Mouse (Mus musculus) kidney, adult 2 months (tissue): ENCODE data around the gene Mvk. TPM values are rescaled to one million over a fixed set of nuclear protein-coding genes. Genes with fewer than 3 reads are reported as not detected.

Source experiments
- DNase-seq: peaks from one replicate; pipeline ENCODE4 v3.0.0; 2021
- H3K27ac ChIP-seq: fragments of 200-500 bp; 2 replicates; pipeline ENCODE4 v1.5.1; 2012; ENCODE audit warnings: low read depth, low read length, control low read depth, inconsistent platforms; ENCODE audit not compliant: insufficient read depth
- H3K27me3 ChIP-seq: fragments of 200-500 bp; replicated peaks from 2 replicates; pipeline ENCODE4 v1.6.1; 2012; ENCODE audit warnings: mild to moderate bottlenecking, moderate library complexity, low read length, inconsistent platforms; ENCODE audit not compliant: control insufficient read depth, insufficient read depth
- H3K36me3 ChIP-seq: fragments of 200-500 bp; 2 replicates; pipeline ENCODE4 v1.6.1; 2012; ENCODE audit warnings: mild to moderate bottlenecking, moderate library complexity, low read length, inconsistent platforms; ENCODE audit not compliant: control insufficient read depth, insufficient read depth
- H3K4me1 ChIP-seq: fragments of 200-500 bp; 2 replicates; pipeline ENCODE4 v1.6.1; 2011; ENCODE audit warnings: low read length; ENCODE audit not compliant: control insufficient read depth, insufficient read depth
- H3K4me3 ChIP-seq: fragments of 200-500 bp; 2 replicates; pipeline ENCODE4 v1.5.1; 2011; ENCODE audit warnings: mild to moderate bottlenecking, low read depth, low read length, control low read depth; ENCODE audit not compliant: insufficient read depth
- CTCF ChIP-seq: fragments of 200-500 bp; conservative IDR thresholded peaks from 2 replicates; pipeline ENCODE4 v1.5.1; 2011; ENCODE audit warnings: low read depth, mild to moderate bottlenecking, control low read depth, low read length, moderate library complexity, mixed read lengths; ENCODE audit not compliant: insufficient read depth, insufficient read length
- POLR2A ChIP-seq: fragments of 200-500 bp; IDR thresholded peaks from one replicate; pipeline ENCODE4 v1.6.1; 2011; ENCODE audit warnings: low read depth, low read length, control low read depth
- whole genome bisulfite sequencing: fragments of 180-500 bp; shearing (Covaris S2); methylation state at CpG from one replicate; pipeline ENCODE4 v1.1.7; 2018; 5-methylcytosine and 5-hydroxymethylcytosine counted together
- polyA plus RNA-seq: library from polyadenylated mRNA; depleted of rRNA; stranded (reverse); fragments of >200 nt; gene quantifications from 2 replicates; pipeline ENCODE4 v1.2.3, GENCODE M21; 2012; rRNA removed

Gene Mvk
- polyA plus RNA-seq, 1 experiment = 25.2 TPM

- TF ChIP-seq POLR2A = no peak
- no peak for TF ChIP-seq CTCF
- no peaks in the 10 kb centered on the region for H3K4me1 ChIP-seq
- no peak overlapping the region for H3K4me3 ChIP-seq
- no peak for DNase-seq
- H3K27ac ChIP-seq = no peak overlapping the region
- 72% methylated on average over 7 of the region's 7 CpGs for WGBS
- H3K27me3 ChIP-seq = no peaks in the 10 kb centered on the region
- H3K36me3 ChIP-seq = no peaks in the 10 kb centered on the region
Observed at GRCm38 (mm10) chr5:114509461-114509860, 65.4 kb downstream of the Mvk start.

Other genes with a start within 250 kb of the Mvk start
- gene Foxn4, start 170.5 kb upstream of the Mvk start, polyA plus RNA-seq = not detected in 2 replicates
- gene Myo1h, start 155.1 kb upstream of the Mvk start, polyA plus RNA-seq = 0.09 and 0.22 TPM in 2 replicates
- gene Kctd10, start 63.8 kb upstream of the Mvk start, polyA plus RNA-seq = 63.5 and 63.8 TPM in 2 replicates
- 70.9 and 81.9 TPM in 2 replicates for gene Ube3b, start 63.7 kb upstream of the Mvk start, polyA plus RNA-seq
- gene Mmab, start 209 bp upstream of the Mvk start, polyA plus RNA-seq = 16.9 and 18.7 TPM in 2 replicates
- gene Fam222a, start 123.7 kb downstream of the Mvk start, polyA plus RNA-seq = 4.9 and 5.5 TPM in 2 replicates
- gene Trpv4, start 214.2 kb downstream of the Mvk start, polyA plus RNA-seq = 127 and 164 TPM in 2 replicates
- gene Gltp, start 246.7 kb downstream of the Mvk start, polyA plus RNA-seq = 89.1 and 95.7 TPM in 2 replicates